Mouse (Mus musculus): ENCODE data around the gene Rtp2.

Rtp2 gene

GRCm38 (mm10) chr16:23890151-23890550 lies 42.0 kb downstream of the Rtp2 start:
- no peak for DNase-seq (ENCODE audit: low spot score in 2 of 2)

DNA sequence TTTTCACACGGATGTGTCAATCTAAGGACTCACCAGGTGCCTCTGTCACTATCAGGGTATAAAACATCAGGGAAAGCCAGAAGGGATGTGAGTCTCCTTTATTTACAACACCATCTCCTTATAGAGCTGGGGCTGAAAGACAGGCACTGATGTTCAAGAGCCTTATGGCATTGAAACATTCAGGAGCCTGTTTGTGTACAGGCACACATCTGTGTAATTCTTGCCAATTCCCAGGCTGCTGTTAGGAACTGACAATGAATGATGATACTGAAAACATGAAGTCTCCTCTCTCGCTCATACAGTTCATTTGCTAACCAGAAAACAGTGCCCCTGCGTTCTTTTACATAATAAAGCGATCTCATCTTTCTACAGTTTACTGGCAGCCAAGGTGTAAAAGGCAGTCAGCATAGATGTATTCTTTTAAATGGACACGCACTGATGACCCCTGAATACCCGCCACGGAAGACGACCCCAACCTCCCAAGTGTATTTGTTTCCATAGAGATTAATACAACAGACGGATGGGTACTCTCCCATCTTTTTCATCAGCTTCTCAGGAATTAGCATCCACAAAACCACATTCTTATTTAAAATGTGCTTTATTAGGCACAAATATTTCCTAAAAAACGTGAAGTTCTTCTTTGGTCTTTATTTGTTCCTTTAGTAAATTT lies 44.1 kb downstream of the Rtp2 start:
- no peak for DNase-seq (ENCODE audit: low spot score in 2 of 2)

DNA sequence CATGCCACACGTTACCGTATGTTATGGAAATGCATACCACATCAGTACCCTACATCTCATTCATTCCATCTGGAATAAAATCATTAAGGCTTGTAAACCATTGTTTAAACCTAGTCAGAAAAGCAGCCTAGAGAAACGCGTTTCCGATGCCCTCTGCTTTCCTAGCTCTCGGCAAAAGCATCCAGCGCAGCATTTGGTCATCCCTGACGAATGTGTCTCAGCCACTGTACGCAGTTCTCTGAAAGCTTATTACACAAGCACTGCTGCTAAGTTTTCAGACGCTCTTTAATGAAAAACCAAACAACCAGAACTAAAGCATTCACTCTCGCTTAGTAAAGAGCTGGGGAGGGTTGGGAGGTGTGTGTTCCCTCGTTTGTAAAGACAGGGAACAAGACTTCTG lies 47.1 kb downstream of the Rtp2 start:
- no peak for DNase-seq (ENCODE audit: low spot score in 2 of 2)
